Mouse (Mus musculus): ENCODE measurements at regions not wholly inside any gene's neighbourhood (a gene's known extent, or its start where the extent isn't known, plus 50 kb on each side); places are given as distances from the start of the nearest gene placed in this dataset.

- TF ChIP-seq CHD2 (IDR thresholded peaks at IDR 0.05; ENCODE audit: low read depth, low read length) (no peak), ZC3H11A (IDR thresholded peaks at IDR 0.05; ENCODE audit: borderline replicate concordance, low read depth, low read length) (no peak)
These were observed 410.8 kb downstream of the Hsfy2 start for GRCm38 (mm10) chr1:56226314-56227008.

Data from ES-E14 (cell line).